Mouse (Mus musculus): Measurements from ENCODE around the gene Slc25a5.

Slc25a5 gene

GRCm38 (mm10) chrX:36799131-36799879 is 3.9 kb downstream of the Slc25a5 start:
- no peak for DNase-seq (ENCODE audit: low read depth in 1 of 2, low spot score in 2 of 2)

- peak in 1 of 2 experiments; percentile 6 for DNase-seq (ENCODE audit: low read depth in 1 of 2, low spot score in 2 of 2)
Measured at GRCm38 (mm10) chrX:36803189-36803588, 7.7 kb downstream of the Slc25a5 start.

DNA sequence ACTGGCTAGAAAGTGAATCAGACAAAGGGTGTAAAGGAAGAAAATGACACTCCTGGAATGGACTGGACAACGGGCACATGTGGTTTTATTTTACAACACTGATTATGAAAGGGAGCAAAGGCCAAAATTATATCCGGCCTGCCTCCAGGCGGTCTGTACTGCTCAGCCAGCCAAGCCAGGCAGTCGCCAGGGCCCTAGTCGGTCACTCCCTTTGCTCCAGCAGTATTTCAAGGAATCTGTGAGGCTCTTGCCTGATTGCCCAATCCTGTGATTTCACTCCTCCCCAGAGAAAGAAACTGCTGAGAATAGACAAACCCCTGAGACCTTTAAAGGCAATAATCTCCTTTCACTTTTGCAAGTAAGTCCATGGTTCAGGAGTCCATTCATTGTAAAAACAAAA is 8.7 kb downstream of the Slc25a5 start:
- DNase-seq (ENCODE audit: low read depth in 1 of 2, low spot score in 2 of 2): no peak

DNA sequence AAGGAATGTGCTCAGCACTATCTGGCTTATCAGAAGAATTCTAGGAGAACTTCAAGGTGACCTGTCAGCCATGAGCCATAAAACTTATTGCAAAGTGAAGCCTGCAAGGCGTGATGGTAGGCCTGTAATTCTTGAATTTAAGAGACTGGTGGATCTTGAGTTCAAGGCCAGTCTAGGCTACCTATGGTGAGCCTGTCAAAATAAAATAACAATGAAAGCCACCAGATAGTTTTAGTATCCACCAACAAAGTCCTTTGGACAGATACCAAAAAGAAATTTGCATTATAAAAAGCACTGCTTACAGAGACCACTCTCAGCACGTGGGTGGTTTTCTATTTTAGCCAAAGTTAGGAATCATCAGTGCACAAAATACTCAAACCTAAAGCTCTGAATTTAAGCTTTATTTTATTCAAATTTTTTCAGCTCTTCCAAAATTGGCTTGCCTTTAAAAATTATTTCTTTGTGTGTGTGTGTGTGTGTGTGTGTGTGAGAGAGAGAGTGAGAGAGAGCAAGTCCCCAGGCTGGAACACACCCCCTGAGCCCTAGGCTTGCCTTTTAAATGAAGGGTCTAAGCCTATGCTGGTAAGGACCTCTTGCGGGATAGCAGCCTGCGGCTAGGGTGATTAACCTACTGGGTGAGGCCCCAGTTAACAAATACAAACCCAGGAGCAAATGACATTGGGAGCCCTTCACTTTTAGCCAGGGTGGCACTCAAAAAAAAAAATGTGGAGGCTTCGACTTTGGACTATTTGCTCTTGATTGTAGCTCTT is 10.2 kb downstream of the Slc25a5 start:
- DNase-seq (ENCODE audit: low read depth in 1 of 2, low spot score in 2 of 2): no peak

DNA sequence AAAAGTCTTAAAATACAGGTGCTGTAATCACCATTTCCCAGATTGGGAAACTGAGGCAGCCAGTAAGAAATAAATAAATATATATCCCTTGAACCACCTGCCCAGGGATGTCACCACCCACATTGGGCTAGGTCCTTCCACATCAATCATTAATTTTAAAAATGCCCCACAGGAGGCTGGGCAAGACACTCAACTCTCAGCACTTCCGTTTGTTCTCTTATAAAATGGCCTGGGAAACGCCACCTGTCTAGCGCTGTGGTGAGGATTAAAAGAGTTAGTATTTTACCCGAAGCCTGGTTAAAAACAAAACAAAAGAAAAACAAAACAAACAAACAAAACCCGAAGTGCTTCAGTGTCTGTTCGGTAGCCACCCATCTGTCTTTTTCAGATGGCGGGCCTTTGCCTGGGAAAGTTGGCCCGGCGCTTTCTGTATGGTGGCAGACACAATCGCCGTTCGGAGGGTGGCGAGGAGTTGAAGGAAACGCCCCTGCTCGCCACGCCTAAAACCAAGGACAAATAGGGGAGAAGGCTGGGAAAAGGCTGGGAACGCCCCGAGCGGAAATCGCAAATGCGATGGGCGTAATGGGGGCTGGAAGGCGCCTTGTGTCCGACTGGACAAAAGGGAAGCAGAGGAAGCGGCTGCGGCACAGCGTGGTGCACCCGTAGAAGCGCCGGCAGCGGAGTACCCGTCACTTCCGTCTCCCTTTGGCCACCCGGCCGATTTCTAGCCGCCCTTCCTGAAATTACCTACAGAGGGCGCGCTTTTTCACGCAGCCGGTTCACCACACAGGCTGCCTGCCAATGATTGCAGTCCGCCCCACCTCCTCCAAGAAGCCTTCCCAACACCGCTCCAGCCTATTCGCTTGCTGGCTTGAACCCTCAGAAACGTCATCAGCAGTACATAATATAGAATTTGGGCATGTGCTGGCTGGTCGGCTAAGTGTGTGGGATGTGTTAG is 12.2 kb downstream of the Slc25a5 start:
- peak; percentile 83 to 84 for DNase-seq (ENCODE audit: low read depth in 1 of 2, low spot score in 2 of 2)

- no peak for DNase-seq (ENCODE audit: low read depth in 1 of 2, low spot score in 2 of 2)
Measured at GRCm38 (mm10) chrX:36808318-36808683, 12.8 kb downstream of the Slc25a5 start.

- no peak for DNase-seq (ENCODE audit: low read depth in 1 of 2, low spot score in 2 of 2)
Measured at GRCm38 (mm10) chrX:36811377-36811776, 15.9 kb downstream of the Slc25a5 start.

DNA sequence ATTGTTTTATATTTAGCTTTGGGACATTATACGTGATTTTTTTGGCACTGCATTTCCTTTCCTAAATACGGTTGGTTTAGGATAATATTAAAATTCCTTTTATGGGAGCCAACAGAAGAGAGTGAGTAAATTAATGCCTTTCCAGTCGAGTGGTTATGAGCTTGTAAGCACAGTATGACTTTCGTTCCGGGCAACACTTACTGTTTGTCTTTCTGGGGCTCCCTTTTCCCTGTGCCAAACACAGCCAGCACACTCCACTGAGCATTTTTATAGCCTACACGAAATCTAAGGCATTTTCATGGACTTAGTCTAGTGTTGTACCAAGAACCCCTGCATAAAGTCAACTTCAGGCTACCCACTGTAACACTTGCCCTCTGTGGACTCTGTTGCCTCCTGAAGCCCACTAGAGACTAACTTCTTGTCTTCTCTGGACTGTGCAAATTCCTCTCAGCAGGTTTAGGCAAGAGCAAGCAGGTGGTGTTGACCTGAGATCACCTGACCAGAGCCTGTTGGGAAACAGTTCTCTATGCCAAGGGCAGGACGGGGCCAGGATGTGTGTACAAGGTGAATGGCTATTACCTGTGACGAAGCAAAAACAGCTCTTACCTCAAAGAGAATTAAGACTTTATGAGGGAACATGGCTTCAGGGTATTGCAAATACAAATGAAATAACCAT is 18.8 kb downstream of the Slc25a5 start:
- DNase-seq (ENCODE audit: low read depth in 1 of 2, low spot score in 2 of 2): no peak

- no peak for DNase-seq (ENCODE audit: low read depth in 1 of 2, low spot score in 2 of 2)
Measured at GRCm38 (mm10) chrX:36815022-36815421, 19.6 kb downstream of the Slc25a5 start.

DNA sequence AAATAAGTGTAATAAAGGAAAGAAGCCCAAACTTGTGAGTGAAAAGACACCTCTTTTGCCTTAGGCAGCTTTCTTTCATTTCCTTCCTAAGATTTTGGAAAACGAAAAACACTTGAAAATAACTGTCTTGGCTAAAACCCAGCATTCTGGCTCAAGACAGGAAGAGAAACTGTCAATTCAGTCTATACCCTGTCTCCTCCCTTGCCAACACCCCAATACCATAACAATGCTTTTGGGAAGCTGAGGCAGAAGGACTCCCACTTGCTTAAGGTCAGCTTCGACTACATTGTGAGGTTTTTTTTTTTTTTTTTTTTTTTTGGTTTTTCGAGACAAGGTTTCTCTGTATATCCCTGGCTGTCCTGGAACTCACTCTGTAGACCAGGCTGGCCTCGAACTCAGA is 20.0 kb downstream of the Slc25a5 start:
- DNase-seq (ENCODE audit: low read depth in 1 of 2, low spot score in 2 of 2): no peak

GRCm38 (mm10) chrX:36816368-36816899 is 21.0 kb downstream of the Slc25a5 start:
- DNase-seq (ENCODE audit: low read depth in 1 of 2, low spot score in 2 of 2): no peak

DNA sequence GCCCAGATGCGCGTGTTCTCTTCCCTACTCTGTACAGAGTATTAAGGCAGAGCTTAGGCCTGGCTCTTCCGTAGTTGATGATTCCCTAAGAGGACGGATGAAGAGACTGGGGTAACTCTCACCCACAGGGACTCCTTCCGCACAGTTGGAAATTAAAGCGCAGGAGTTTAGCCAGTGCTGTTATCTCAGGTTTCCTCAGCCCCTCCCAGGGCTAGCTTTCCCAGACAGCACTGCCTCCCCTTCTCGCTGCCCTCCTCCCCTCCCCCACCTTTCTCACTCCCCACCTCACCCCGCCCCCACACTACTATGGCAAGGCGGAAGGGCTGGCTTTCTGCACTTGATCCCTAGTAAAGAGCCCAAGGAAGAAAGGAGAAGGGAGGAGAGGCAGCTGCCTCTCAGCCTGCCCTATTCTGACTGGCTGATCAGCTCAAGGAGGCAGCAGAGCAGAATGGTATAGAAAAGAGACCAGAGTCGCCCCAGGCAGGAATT is 21.5 kb downstream of the Slc25a5 start:
- DNase-seq (ENCODE audit: low read depth in 1 of 2, low spot score in 2 of 2): no peak

DNA sequence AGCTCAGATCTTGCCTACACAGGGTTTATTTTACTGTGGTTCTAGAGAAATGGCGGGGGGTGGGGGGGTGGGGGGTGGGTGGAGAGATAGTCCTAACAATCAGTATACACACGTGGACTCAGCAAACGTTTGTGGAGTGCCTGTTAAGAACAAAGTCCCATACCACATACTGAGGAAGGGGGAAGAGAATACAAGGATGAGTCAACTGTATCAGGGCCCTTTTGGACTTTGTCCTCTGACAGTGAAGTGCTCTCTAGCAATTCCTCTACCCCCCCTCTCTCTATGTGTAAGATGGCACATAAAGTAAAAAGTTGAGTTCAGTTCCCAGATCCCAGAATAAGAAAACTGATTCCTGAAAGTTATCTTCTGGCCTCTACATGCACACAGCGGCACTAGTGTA is 24.1 kb downstream of the Slc25a5 start:
- no peak for DNase-seq (ENCODE audit: low read depth in 1 of 2, low spot score in 2 of 2)

DNA sequence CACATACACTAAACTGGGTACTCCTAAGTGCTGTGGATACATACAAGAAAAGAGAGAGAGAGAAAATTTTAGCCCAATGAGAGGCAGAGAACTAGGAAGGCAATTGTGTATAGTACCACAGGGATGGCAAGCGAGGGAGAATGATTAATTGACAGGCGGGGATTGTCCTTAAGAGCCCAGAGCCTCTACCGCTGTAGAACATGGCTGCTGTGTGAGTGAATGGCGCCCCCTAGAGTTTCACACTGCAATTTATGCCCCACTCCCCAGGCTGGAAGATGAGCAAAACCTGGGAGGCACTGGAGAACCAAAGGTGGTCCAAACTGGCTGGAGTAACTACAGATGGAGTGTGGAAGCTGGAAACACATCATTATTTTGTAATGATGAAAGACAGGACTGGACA is 24.8 kb downstream of the Slc25a5 start:
- DNase-seq (ENCODE audit: low read depth in 1 of 2, low spot score in 2 of 2): peak in 1 of 2 experiments; percentile 32

DNA sequence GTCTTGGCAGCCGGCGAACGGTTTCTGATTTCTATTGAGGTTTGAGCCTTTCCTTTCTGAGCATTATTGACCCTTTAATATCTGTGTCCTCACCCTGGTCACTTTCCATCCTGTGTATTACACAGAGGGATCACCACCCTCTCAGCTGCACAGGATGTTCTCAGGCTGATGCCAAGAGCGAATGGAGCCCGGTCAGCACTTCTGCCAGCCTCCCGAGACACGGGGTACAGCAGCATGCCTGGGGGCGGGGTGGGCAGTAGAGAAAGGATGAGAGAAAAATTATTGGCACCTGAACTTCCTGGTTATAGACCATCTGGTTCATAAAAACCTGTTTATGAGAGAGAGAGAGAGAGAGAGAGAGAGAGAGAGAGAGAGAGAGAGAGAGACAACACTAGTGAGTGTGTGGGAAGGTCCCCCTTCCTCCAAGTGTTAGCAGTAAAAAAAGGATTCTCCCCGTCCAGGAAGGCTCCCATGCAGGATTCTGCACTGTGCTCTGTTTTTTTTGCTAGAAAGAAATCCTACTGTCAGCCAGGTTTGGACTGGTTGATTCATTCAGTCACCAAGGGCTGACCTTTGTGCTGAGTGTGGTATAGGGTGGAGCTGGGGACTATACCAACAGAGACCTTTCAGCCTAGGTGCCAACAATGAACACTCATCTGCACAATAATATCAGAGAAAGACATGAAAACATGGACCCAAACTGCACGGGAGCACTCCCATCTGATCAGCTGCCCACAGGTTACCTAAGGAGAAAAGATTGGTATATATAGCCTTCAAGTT is 28.7 kb downstream of the Slc25a5 start:
- DNase-seq (ENCODE audit: low read depth in 1 of 2, low spot score in 2 of 2): no peak

- no peak for DNase-seq (ENCODE audit: low read depth in 1 of 2, low spot score in 2 of 2)
Measured at GRCm38 (mm10) chrX:36825032-36825431, 29.6 kb downstream of the Slc25a5 start.

GRCm38 (mm10) chrX:36826873-36827272 is 31.4 kb downstream of the Slc25a5 start:
- DNase-seq (ENCODE audit: low read depth in 1 of 2, low spot score in 2 of 2): no peak

- DNase-seq (ENCODE audit: low read depth in 1 of 2, low spot score in 2 of 2): no peak
Measured at GRCm38 (mm10) chrX:36830271-36830670, 34.8 kb downstream of the Slc25a5 start.

GRCm38 (mm10) chrX:36831632-36832031 is 36.2 kb downstream of the Slc25a5 start:
- no peak for DNase-seq (ENCODE audit: low read depth in 1 of 2, low spot score in 2 of 2)
